Mouse (Mus musculus) embryonic facial prominence, embryonic 12.5 days (tissue): Measurements from ENCODE around the gene Hist1h1e. TPM values are rescaled to one million over a fixed set of nuclear protein-coding genes. Genes with fewer than 3 reads are reported as not detected.
"Not testable (repeated sequence)": the region's sequence is repeated elsewhere in the genome, so short reads cannot be mapped to it uniquely, and the experiment has no call there.

Experiments
- ATAC-seq: fragments of 200-750 bp; cut with Nextera tagmentation; 2 replicates; pipeline ENCODE4 v1.8.0; 2017; ENCODE audit not compliant: insufficient number of reproducible peaks, insufficient read depth, low FRiP score, low TSS enrichment
- H3K27ac ChIP-seq: fragments of 300-500 bp; sonication (generic); 2 replicates; pipeline ENCODE4 v1.5.1; 2016; ENCODE audit warnings: mild to moderate bottlenecking
- H3K27me3 ChIP-seq: fragments of 300-500 bp; sonication (generic); 2 replicates; pipeline ENCODE4 v1.6.1; 2016; ENCODE audit warnings: mild to moderate bottlenecking, moderate library complexity
- H3K36me3 ChIP-seq: fragments of 300-500 bp; sonication (generic); 2 replicates; pipeline ENCODE4 v1.6.1; 2016; ENCODE audit warnings: mild to moderate bottlenecking
- H3K4me1 ChIP-seq: fragments of 300-500 bp; sonication (generic); 2 replicates; pipeline ENCODE4 v1.6.1; 2016
- H3K4me2 ChIP-seq: fragments of 300-500 bp; sonication (generic); replicated peaks from 2 replicates; pipeline ENCODE4 v1.6.1; 2016; ENCODE audit warnings: mild to moderate bottlenecking, moderate library complexity
- H3K4me3 ChIP-seq: fragments of 300-500 bp; sonication (generic); 2 replicates; pipeline ENCODE4 v1.5.1; 2016; ENCODE audit warnings: mild to moderate bottlenecking
- H3K9ac ChIP-seq: fragments of 300-500 bp; sonication (generic); 2 replicates; pipeline ENCODE4 v1.6.1; 2016; ENCODE audit warnings: mild to moderate bottlenecking, moderate library complexity
- H3K9me3 ChIP-seq: fragments of 300-500 bp; sonication (generic); 2 replicates; pipeline ENCODE4 v1.6.1; 2016; ENCODE audit warnings: mild to moderate bottlenecking, moderate library complexity
- whole genome bisulfite sequencing: fragments of 180-500 bp; shearing (Covaris S2); methylation state at CpG from one replicate; pipeline ENCODE4 v1.1.7; 2016; 5-methylcytosine and 5-hydroxymethylcytosine counted together
- polyA plus RNA-seq: library from polyadenylated mRNA; unstranded; fragments of >200 nt; fragmentation: Nextera tagmentation; extraction: Ambion mirVana; gene quantifications from 2 replicates; pipeline ENCODE4 v1.2.1, GENCODE M21; 2016

Hist1h1e gene
- 22.6 and 24.2 TPM in 2 replicates for polyA plus RNA-seq

- not testable (repeated sequence) for H3K4me1 ChIP-seq, H3K36me3 ChIP-seq, H3K27me3 ChIP-seq, H3K9me3 ChIP-seq
- WGBS, result under 1% methylated on average over 53 of the region's 53 CpGs
- Histone ChIP-seq H3K27ac (peak within 1 kb of the TSS; percentile 98), H3K4me3 (peak within 1 kb of the TSS; percentile 69), H3K9ac (peak within 1 kb of the TSS; percentile 94), H3K4me2 (peak within 1 kb of the TSS; percentile 82)
- peak; percentile 93 for ATAC-seq
Measured at GRCm38 (mm10) chr13:23622175-23622671, at the start of gene Hist1h1e. Gene Hist1h1e (minus strand): TSS chr13:23622558.

GRCm38 (mm10) chr13:23662536-23662935, 40.2 kb upstream of the Hist1h1e start:
- Histone ChIP-seq H3K4me2 (no peak overlapping the region), H3K27me3 (no peaks in the 10 kb centered on the region), H3K36me3 (no peaks in the 10 kb centered on the region), H3K4me3 (no peak overlapping the region), H3K9me3 (no peaks in the 10 kb centered on the region), H3K27ac (no peak overlapping the region), H3K4me1 (no peaks in the 10 kb centered on the region), H3K9ac (no peak overlapping the region)
- ATAC-seq, result no peak
- 73% methylated on average over 3 of the region's 3 CpGs for WGBS

- 78% methylated on average over 6 of the region's 6 CpGs for WGBS
- ATAC-seq, result no peak
Measured at GRCm38 (mm10) chr13:23659636-23660366, 37.4 kb upstream of the Hist1h1e start.

GRCm38 (mm10) chr13:23630653-23631052, 8.3 kb upstream of the Hist1h1e start:
- H3K27ac ChIP-seq, result no peak overlapping the region
- whole genome bisulfite sequencing, result 38% methylated on average over 1 of the region's 1 CpGs
- H3K9ac ChIP-seq, result no peak overlapping the region
- no peaks in the 10 kb centered on the region for H3K36me3 ChIP-seq
- no peaks in the 10 kb centered on the region for H3K27me3 ChIP-seq
- no peak for ATAC-seq
- no peak overlapping the region for H3K4me3 ChIP-seq
- no peak overlapping the region for H3K4me2 ChIP-seq
- H3K9me3 ChIP-seq, result no peaks in the 10 kb centered on the region
- H3K4me1 ChIP-seq, result no peaks in the 10 kb centered on the region

More at GRCm38 (mm10) chr13:23659636-23660366, 37.4 kb upstream of the Hist1h1e start:
- Histone ChIP-seq H3K36me3 (no peaks in the 10 kb centered on the region), H3K4me2 (no peak overlapping the region), H3K9me3 (no peaks in the 10 kb centered on the region), H3K4me1 (no peaks in the 10 kb centered on the region), H3K4me3 (no peak overlapping the region), H3K27me3 (no peaks in the 10 kb centered on the region), H3K9ac (no peak overlapping the region), H3K27ac (no peak overlapping the region)

- H3K4me1 ChIP-seq, result 0 out of 2 replicates have a peak, but pooled peaks cover 2% of the 10 kb centered on the region
- no peaks in the 10 kb centered on the region for H3K9me3 ChIP-seq
- peak overlapping the region; percentile 69 for H3K4me3 ChIP-seq
- ATAC-seq, result no peak
- H3K27me3 ChIP-seq, result no peaks in the 10 kb centered on the region
- peak overlapping the region; percentile 98 for H3K27ac ChIP-seq
- peak overlapping the region; percentile 94 for H3K9ac ChIP-seq
- H3K36me3 ChIP-seq, result no peaks in the 10 kb centered on the region
- H3K4me2 ChIP-seq, result peak overlapping the region; percentile 82
- WGBS, result 29% methylated on average over 7 of the region's 7 CpGs
Measured at GRCm38 (mm10) chr13:23622861-23623450, 598 bp upstream of the Hist1h1e start.

GRCm38 (mm10) chr13:23621532-23622174, 705 bp downstream of the Hist1h1e start:
- ATAC-seq, result peak; percentile 86
- H3K9me3 ChIP-seq, result no peaks in the 10 kb centered on the region
- H3K4me1 ChIP-seq, result 0 out of 2 replicates have a peak, but pooled peaks cover 2% of the 10 kb centered on the region
- peak overlapping the region; percentile 69 for H3K4me3 ChIP-seq
- H3K27ac ChIP-seq, result peak overlapping the region; percentile 98
- under 1% methylated on average over 18 of the region's 18 CpGs for WGBS
- H3K9ac ChIP-seq, result peak overlapping the region; percentile 94
- H3K36me3 ChIP-seq, result no peaks in the 10 kb centered on the region
- no peaks in the 10 kb centered on the region for H3K27me3 ChIP-seq
- peak overlapping the region; percentile 82 for H3K4me2 ChIP-seq

- H3K4me3 ChIP-seq, result peak within 1 kb of the TSS; percentile 69
- peak within 1 kb of the TSS; percentile 94 for H3K9ac ChIP-seq
- peak; percentile 83 for ATAC-seq
- no peaks in the 10 kb centered on the region for H3K9me3 ChIP-seq
- H3K27ac ChIP-seq, result peak within 1 kb of the TSS; percentile 98
- no peaks in the 10 kb centered on the region for H3K27me3 ChIP-seq
- no peaks in the 10 kb centered on the region for H3K36me3 ChIP-seq
- 0 out of 2 replicates have a peak, but pooled peaks cover 2% of the 10 kb centered on the region for H3K4me1 ChIP-seq
- WGBS, result under 1% methylated on average over 27 of the region's 27 CpGs
- H3K4me2 ChIP-seq, result peak within 1 kb of the TSS; percentile 82
Measured at GRCm38 (mm10) chr13:23620733-23621531, 1.4 kb downstream of the Hist1h1e start, which contains the start of gene Hist1h2be. Gene Hist1h2be (minus strand): TSS chr13:23621124.

- no peaks in the 10 kb centered on the region for H3K27me3 ChIP-seq
- 0 out of 2 replicates have a peak, but pooled peaks cover 2% of the 10 kb centered on the region for H3K4me1 ChIP-seq
- 56% methylated on average over 12 of the region's 12 CpGs for WGBS
- H3K4me3 ChIP-seq, result peak overlapping the region; percentile 69
- H3K27ac ChIP-seq, result peak overlapping the region; percentile 98
- no peaks in the 10 kb centered on the region for H3K9me3 ChIP-seq
- peak overlapping the region; percentile 66 for H3K9ac ChIP-seq
- no peak for ATAC-seq
- peak overlapping the region; percentile 82 for H3K4me2 ChIP-seq
- no peaks in the 10 kb centered on the region for H3K36me3 ChIP-seq
Measured at GRCm38 (mm10) chr13:23620056-23620732, 2.2 kb downstream of the Hist1h1e start.

GRCm38 (mm10) chr13:23611638-23612037, 10.7 kb downstream of the Hist1h1e start:
- ATAC-seq, result no peak
- no peak overlapping the region for H3K27ac ChIP-seq
- no peak overlapping the region for H3K4me2 ChIP-seq
- no peak overlapping the region for H3K4me3 ChIP-seq
- no peak overlapping the region for H3K9ac ChIP-seq
- no peaks in the 10 kb centered on the region for H3K36me3 ChIP-seq
- WGBS, result 89% methylated on average over 3 of the region's 3 CpGs
- H3K4me1 ChIP-seq, result no peaks in the 10 kb centered on the region
- no peaks in the 10 kb centered on the region for H3K27me3 ChIP-seq
- H3K9me3 ChIP-seq, result no peaks in the 10 kb centered on the region

GRCm38 (mm10) chr13:23610393-23610792, 12.0 kb downstream of the Hist1h1e start:
- WGBS, result 65% methylated on average over 2 of the region's 2 CpGs

More at GRCm38 (mm10) chr13:23610393-23610792, 12.0 kb downstream of the Hist1h1e start:
- Histone ChIP-seq H3K36me3 (no peaks in the 10 kb centered on the region), H3K9me3 (no peaks in the 10 kb centered on the region), H3K27me3 (no peaks in the 10 kb centered on the region), H3K4me2 (no peak overlapping the region), H3K4me1 (no peaks in the 10 kb centered on the region), H3K9ac (no peak overlapping the region), H3K4me3 (no peak overlapping the region), H3K27ac (no peak overlapping the region)
- no peak for ATAC-seq
